Mouse (Mus musculus): ENCODE measurements around the gene Tldc2.

- TF ChIP-seq CTCF (IDR thresholded peaks at IDR 0.05; ENCODE audit: insufficient read depth, low read length) (no peak), POLR2A (IDR thresholded peaks at IDR 0.05; ENCODE audit: borderline replicate concordance, extremely low read depth, low read depth, low read length) (no peak)
These were observed 13.3 kb upstream of the Tldc2 start for GRCm38 (mm10) chr2:157073378-157074052.

Data from lung, adult 2 months (tissue).